Mouse (Mus musculus): ENCODE results near the gene Tbcd. TPM values are rescaled to one million over a fixed set of nuclear protein-coding genes. Genes with fewer than 3 reads are reported as not detected.

Gene Tbcd
- polyA plus RNA-seq, 1 experiment from 2014 or later = 54.2 TPM

DNA sequence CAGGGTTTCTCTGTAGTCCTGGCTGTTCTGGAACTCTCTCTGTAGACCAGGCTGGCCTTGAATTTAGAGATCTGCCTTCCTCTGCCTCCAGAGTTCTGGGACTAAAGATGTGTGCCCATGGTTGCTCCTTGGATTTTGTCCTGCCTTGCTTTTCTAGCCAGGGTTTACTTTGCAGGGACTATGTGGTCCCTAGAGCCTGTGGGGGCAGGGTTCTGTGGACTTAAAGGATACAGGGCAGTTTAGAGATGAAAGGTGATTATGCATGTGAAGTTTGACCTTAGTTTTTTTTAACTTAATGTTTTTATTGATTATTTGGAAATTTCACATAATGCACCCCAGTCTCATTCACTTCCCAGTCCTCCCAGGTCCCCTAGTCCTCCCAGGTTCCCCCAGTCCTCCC, 38.9 kb downstream of the Tbcd start:
- peaks cover 25% of the 10 kb centered on the region for H3K36me3 ChIP-seq
- no peak overlapping the region for H3K27ac ChIP-seq (replicated peaks)
- H3K4me1 ChIP-seq = no peaks in the 10 kb centered on the region
- H3K4me3 ChIP-seq = no peak overlapping the region
- no peak for DNase-seq (ENCODE audit: low spot score)
- no peaks in the 10 kb centered on the region for H3K27me3 ChIP-seq (ENCODE audit: low read depth, poor library complexity, severe bottlenecking)
- no peaks in the 10 kb centered on the region for H3K9me3 ChIP-seq (replicated peaks)

DNA sequence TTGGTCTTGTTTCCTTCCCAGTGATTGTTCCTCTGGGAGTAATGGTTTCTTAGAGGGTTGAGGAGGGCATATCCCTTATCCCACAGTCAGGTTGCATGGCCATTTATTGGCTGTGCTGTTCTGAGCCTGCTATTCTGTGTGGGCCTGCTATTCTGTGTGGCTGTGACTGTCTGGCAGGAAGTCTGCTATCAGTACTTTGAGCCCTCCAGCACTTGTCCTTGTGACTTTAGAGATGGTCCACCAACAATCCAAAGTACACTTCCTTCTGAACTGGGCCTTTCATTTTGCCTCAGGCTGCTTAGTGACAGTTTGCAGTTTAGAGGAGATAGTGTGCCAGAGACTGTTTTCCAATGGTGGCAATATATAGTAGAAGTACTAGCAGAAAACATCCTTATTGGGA, 48.8 kb downstream of the Tbcd start:
- Histone ChIP-seq H3K36me3 (peaks cover 80% of the 10 kb centered on the region), H3K4me3 (no peak overlapping the region)
- no peak for DNase-seq (ENCODE audit: low spot score)

DNA sequence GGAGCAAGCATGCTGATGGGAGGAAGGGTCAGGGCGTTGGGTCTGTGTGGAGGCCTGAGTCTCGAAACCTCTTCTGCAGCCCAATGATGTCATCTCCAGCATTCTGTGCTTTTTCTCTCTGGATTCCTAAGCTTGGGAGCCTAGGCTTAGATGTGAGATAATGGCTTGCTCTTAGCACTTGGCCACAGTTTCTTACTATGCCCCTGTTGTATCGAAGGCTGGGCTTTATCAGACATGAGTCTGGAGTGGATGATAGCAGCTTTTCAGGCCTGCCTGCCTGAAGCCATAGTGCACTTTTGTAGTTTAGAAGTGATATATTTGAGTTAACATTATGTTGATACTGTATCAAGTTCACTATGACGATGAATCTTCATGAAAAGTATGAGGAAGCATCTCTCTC, 49.8 kb downstream of the Tbcd start:
- Histone ChIP-seq H3K4me3 (no peak overlapping the region), H3K27me3 (ENCODE audit: low read depth, poor library complexity, severe bottlenecking) (no peaks in the 10 kb centered on the region), H3K4me1 (no peaks in the 10 kb centered on the region), H3K9me3 (replicated peaks) (no peaks in the 10 kb centered on the region), H3K27ac (replicated peaks) (no peak overlapping the region), H3K36me3 (peaks cover 80% of the 10 kb centered on the region)
- WGBS = 90% methylated on average over 4 of the region's 4 CpGs
- no peak for DNase-seq (ENCODE audit: low spot score)

More for the DNA sequence above, 48.8 kb downstream of the Tbcd start:
- Histone ChIP-seq H3K4me1 (no peaks in the 10 kb centered on the region), H3K27me3 (ENCODE audit: low read depth, poor library complexity, severe bottlenecking) (no peaks in the 10 kb centered on the region), H3K27ac (replicated peaks) (no peak overlapping the region), H3K9me3 (replicated peaks) (no peaks in the 10 kb centered on the region)

DNA sequence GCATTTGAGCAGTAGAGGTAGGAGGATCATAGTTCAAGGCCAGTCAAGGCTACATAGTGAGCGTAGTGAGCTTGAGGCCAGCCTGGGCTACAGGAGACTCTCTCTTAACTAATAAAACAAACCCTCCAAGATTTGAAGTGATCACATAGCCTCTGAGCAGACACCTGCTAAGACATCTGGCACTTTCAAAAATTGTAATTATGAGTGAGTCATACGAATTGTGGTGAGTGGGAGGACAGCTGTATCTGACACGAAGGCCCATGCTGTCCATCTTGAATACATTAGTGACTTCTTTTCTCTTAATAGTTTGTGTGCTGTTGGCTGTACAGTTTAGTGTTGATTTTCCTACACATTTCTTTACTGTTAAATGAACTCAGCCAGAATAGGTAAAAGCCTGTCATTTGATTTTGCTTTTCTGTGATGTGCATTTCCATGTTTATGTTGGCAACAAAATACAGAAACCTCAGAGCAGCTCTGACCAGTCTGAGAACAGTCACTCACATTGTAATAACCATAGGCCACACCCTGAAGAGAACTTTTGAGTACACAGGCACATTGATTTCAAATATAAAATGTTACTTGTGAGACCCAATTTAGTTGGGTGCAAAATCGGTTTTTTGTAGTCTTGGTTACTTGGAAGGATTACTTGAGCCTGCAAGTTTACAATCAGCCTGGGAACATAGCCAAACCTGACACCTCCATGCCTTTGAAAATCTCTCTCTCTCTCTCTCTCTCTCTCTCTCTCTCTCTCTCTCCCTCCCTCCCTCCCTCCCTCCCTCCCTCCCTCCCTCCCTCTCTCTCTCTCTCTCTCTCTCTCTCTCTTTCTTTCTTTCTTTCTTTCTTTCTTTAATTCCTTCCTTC, 50.5 kb downstream of the Tbcd start:
- DNase-seq (ENCODE audit: low spot score) = no peak
- Histone ChIP-seq H3K9me3 (replicated peaks) (no peaks in the 10 kb centered on the region), H3K4me3 (no peak overlapping the region), H3K27me3 (ENCODE audit: low read depth, poor library complexity, severe bottlenecking) (no peaks in the 10 kb centered on the region), H3K36me3 (peaks cover 73% of the 10 kb centered on the region), H3K27ac (replicated peaks) (no peak overlapping the region), H3K4me1 (no peaks in the 10 kb centered on the region)
- 86% methylated on average over 4 of the region's 4 CpGs for WGBS

DNA sequence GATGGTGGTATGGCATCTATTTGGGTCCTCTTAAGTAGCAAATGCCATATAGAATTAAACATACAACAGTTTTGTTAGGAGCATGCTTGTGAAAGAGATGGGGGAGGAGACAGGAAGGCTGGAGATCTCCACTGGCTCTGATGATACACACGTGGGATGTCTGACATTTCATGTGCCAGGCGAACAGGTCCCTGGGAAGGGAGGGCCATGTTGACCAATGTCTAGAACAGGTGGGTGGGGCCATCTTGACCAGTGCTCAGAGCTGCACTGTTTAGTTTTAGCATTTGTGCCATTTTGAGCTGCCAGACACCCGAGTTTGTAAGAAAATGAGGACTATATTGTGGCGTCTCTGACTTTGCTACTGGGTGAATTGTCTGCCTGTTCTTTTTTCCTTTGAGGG, 56.7 kb downstream of the Tbcd start:
- peaks cover 31% of the 10 kb centered on the region for H3K36me3 ChIP-seq
- WGBS = 85% methylated on average over 4 of the region's 4 CpGs
- H3K4me1 ChIP-seq = peaks cover 3% of the 10 kb centered on the region; the same call in 1 of the 2 replicates
- no peak for DNase-seq (ENCODE audit: low spot score)
- H3K9me3 ChIP-seq (replicated peaks) = no peaks in the 10 kb centered on the region
- H3K4me3 ChIP-seq = no peak overlapping the region
- H3K27ac ChIP-seq (replicated peaks) = no peak overlapping the region
- no peaks in the 10 kb centered on the region for H3K27me3 ChIP-seq (ENCODE audit: low read depth, poor library complexity, severe bottlenecking)

DNA sequence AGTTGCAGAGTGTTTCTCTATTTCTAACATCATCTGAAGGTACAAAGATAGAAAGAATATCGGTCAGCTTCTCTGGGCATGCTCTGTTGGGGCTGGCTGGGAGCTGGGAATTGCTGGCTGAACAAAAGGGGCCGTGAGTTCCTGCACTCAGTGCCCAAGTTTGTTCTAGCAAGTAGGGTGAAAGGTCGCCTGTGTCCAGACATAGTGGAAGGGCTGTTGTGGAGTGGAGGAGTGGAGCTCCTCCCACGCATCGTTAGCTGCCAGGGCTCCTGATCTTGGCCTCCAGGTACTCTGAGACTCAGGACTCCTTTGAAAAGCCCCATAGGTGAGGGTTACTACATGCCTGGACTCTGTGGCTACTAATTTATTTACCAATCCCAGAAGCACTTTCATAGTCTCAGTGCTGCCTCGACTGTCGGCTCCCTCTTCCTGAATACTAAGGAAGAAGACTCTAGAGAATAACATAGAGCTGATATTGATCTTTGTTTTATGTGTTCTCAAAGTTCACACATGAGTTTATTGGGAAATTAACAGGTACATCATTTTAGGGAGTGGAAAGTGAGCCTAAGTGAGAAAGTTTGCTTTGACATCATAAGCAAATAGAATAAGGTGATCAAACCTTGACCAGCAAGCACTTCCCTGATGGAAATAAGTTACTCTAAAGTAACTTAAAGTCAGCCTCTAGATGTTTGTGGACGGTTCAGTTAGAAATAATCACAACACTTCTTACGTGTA, 58.9 kb downstream of the Tbcd start:
- WGBS = 84% methylated on average over 9 of the region's 9 CpGs
- Histone ChIP-seq H3K9me3 (replicated peaks) (no peaks in the 10 kb centered on the region), H3K27me3 (ENCODE audit: low read depth, poor library complexity, severe bottlenecking) (no peaks in the 10 kb centered on the region), H3K27ac (replicated peaks) (no peak overlapping the region), H3K4me3 (no peak overlapping the region), H3K4me1 (peaks cover 3% of the 10 kb centered on the region; the same call in 1 of the 2 replicates), H3K36me3 (peaks cover 9% of the 10 kb centered on the region)
- no peak for DNase-seq (ENCODE audit: low spot score)

DNA sequence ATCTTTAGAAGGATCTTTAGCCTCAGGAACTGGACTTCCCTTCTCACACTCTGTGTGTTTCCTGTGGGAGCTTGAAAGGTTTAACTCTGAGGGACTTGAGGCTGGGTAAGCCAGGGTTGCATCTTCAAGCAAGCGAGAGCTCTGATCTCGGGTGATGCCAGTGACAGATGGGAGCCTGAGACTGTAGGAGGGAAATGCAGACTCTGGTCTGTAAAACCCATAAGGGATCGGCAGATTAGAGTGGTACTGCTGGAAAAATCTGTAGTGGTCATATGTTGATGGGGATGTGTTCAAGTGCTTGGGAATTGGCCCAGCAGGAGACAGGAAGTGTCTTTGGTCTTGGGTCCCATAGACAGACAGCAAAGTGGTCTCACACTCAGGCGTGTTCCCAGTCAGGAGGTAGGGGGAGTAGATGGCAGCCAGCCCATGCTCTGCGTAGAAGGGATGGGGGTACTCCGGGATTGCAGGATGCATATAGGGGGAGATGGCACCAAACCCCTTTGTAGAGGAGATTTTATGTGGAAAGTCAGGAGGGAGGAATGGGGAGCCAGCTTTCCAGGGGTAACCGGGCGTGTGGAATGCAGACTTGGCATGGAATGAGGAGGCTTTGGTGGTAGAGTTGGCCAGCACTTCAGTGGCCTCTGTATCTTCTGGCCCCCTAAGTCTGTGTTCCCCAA, 61.3 kb downstream of the Tbcd start:
- H3K27me3 ChIP-seq (ENCODE audit: low read depth, poor library complexity, severe bottlenecking) = no peaks in the 10 kb centered on the region
- H3K4me3 ChIP-seq = no peak overlapping the region
- H3K4me1 ChIP-seq = peaks cover 3% of the 10 kb centered on the region; the same call in 1 of the 2 replicates
- no peaks in the 10 kb centered on the region for H3K9me3 ChIP-seq (replicated peaks)
- no peak overlapping the region for H3K27ac ChIP-seq (replicated peaks)
- 0 out of 2 replicates have a peak, but pooled peaks cover 3% of the 10 kb centered on the region for H3K36me3 ChIP-seq
- WGBS = 93% methylated on average over 8 of the region's 8 CpGs
- DNase-seq (ENCODE audit: low spot score) = no peak

DNA sequence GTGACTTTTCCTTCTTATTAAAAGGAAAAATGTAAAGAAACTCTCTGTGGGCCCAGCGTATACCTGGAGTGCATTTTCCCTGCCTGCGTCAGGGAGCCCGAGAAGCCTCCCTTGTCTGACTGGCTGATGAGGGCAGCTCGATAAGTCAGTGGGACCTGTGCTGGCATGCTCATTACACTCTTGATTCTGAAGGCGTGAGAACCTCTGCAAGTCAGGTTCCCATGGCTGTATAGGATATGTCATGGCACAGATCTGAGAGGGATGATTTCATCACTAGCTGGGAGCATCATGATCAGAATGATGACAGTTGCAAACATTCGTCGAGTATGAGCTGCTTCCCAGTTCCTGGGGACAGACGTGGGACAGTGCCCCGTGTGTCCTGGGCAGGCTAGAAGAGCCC, 64.2 kb downstream of the Tbcd start:
- Histone ChIP-seq H3K9me3 (replicated peaks) (no peaks in the 10 kb centered on the region), H3K4me3 (no peak overlapping the region), H3K27ac (replicated peaks) (no peak overlapping the region), H3K4me1 (no peaks in the 10 kb centered on the region; the same call in 1 of the 2 replicates), H3K36me3 (0 out of 2 replicates have a peak, but pooled peaks cover 3% of the 10 kb centered on the region), H3K27me3 (ENCODE audit: low read depth, poor library complexity, severe bottlenecking) (no peaks in the 10 kb centered on the region)
- 91% methylated on average over 9 of the region's 9 CpGs for WGBS
- DNase-seq (ENCODE audit: low spot score) = no peak

DNA sequence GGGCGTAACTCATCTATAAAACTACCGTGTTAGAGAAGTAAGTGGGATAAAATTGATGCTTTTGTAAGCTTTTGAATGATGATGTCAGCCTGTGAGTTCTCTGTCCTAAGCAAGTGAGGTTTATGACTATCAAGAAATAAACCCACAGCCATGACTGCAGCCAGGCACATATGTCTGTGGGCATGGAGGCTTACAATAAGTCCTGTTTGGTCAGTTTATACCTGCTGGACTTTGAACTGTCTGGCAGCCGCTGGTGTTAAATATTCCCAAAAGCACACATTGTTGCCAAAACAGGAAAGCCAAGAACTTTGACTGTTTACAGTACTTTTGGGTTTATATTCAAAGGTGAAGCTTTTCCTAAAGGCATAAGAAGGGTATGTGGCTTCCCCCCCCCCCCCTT, 65.2 kb downstream of the Tbcd start:
- 89% methylated on average over 3 of the region's 3 CpGs for WGBS

DNA sequence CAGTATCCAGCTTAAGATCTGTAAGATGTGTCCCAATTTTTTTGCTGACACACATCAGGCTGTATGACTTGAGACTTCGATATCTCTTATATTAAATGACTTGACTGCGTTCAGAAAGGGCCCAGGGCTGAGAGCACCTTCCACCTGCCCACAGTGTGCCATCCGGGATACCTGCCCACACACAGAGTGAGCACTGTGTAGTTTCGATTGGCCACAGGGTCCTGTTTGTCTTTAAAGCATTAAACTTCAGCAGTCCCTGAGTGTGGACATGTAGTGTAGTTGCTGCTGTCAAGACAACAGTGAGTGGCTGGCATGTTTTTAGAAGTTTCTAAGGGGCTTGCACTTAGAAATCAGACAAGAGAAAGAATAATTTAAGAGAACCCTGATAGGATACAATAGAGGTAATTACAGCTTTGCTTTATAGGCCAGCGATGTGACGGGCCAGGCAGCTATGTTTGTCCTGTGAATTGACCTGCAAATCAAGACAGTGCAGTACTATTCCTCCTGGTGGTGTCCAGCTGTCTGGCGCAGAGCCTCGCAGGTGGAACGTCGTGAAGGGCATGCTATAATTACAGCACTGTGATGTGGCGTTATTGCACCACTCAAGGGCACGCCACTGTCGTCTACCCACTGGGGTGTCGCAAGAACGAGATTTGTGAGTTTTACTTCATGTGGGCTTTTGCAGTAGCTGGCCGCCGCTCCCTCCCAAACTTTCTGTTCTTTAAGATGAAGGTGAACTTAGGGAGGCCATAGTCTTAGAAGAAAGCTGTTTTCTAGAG, 66.1 kb downstream of the Tbcd start:
- H3K36me3 ChIP-seq = no peaks in the 10 kb centered on the region
- no peak overlapping the region for H3K27ac ChIP-seq (replicated peaks)
- H3K9me3 ChIP-seq (replicated peaks) = no peaks in the 10 kb centered on the region
- DNase-seq (ENCODE audit: low spot score) = no peak
- no peaks in the 10 kb centered on the region for H3K4me1 ChIP-seq
- WGBS = 92% methylated on average over 17 of the region's 17 CpGs
- H3K27me3 ChIP-seq (ENCODE audit: low read depth, poor library complexity, severe bottlenecking) = no peaks in the 10 kb centered on the region
- H3K4me3 ChIP-seq = no peak overlapping the region

More for the DNA sequence above, 65.2 kb downstream of the Tbcd start:
- H3K27me3 ChIP-seq (ENCODE audit: low read depth, poor library complexity, severe bottlenecking) = no peaks in the 10 kb centered on the region
- H3K4me1 ChIP-seq = no peaks in the 10 kb centered on the region; the same call in 1 of the 2 replicates
- H3K36me3 ChIP-seq = 0 out of 2 replicates have a peak, but pooled peaks cover 3% of the 10 kb centered on the region
- no peaks in the 10 kb centered on the region for H3K9me3 ChIP-seq (replicated peaks)
- DNase-seq (ENCODE audit: low spot score) = no peak
- no peak overlapping the region for H3K27ac ChIP-seq (replicated peaks)
- no peak overlapping the region for H3K4me3 ChIP-seq

DNA sequence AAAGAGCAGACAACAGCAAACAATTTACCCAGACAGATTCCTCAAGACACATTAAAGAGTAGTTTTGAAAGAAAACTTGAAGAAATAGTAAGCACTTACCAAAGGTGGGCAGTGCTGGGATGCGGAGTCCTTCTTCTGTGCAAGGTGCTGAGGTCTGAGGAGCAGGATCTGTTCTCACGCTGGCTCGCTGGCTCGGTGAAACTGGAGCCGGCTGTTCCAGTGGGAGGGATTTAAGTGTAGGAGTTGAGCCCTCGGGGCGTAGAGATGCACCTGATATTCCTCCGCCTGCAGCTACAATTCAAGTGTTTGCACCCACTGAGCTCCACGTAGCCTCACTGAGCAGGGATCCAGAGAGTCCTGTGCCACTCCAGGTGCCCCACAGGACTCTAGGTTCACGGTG, 67.4 kb downstream of the Tbcd start, which contains the start of gene Zfp750:
Gene Zfp750, minus strand, starts transcription at position 203 of the 400 bp plus-strand sequence.
- WGBS = 59% methylated on average over 10 of the region's 10 CpGs
- H3K4me3 ChIP-seq = no peak within 1 kb of the TSS
- no peak within 1 kb of the TSS; the same call in 1 of the 2 replicates for H3K27ac ChIP-seq (replicated peaks)
- H3K27me3 ChIP-seq (ENCODE audit: low read depth, poor library complexity, severe bottlenecking) = no peaks in the 10 kb centered on the region
- no peak for DNase-seq (ENCODE audit: low spot score)
- H3K36me3 ChIP-seq = no peaks in the 10 kb centered on the region
- H3K4me1 ChIP-seq = no peaks in the 10 kb centered on the region
- H3K9me3 ChIP-seq (replicated peaks) = no peaks in the 10 kb centered on the region

DNA sequence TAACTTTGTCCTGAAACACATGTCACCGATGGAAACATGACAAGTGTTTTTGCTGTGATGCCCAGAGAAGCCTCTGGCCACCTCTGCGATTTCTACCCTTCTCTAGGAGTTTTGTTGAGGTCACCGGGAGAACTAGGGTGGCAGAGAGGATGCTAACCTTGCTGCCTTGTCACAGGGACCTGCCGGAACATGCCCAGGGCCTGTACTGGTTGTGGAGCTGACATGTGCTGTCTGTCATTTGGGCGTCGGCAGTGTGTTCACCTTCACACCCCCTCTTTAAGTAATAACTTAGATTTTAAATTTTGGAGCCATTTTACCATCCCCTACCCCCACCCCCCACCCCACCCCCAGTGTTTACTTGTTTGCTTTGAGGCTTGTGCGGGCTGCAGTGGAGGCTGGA, 68.0 kb downstream of the Tbcd start:
- H3K36me3 ChIP-seq = no peaks in the 10 kb centered on the region
- whole genome bisulfite sequencing = 90% methylated on average over 7 of the region's 7 CpGs
- no peak for DNase-seq (ENCODE audit: low spot score)
- H3K27me3 ChIP-seq (ENCODE audit: low read depth, poor library complexity, severe bottlenecking) = no peaks in the 10 kb centered on the region
- no peak overlapping the region for H3K27ac ChIP-seq (replicated peaks)
- no peaks in the 10 kb centered on the region for H3K9me3 ChIP-seq (replicated peaks)
- no peak overlapping the region for H3K4me3 ChIP-seq
- H3K4me1 ChIP-seq = no peaks in the 10 kb centered on the region
